Mouse (Mus musculus): ENCODE results near the gene Lmbrd1. TPM values are rescaled to one million over a fixed set of nuclear protein-coding genes. Genes with fewer than 3 reads are reported as not detected.
A peak's percentile ranks its signal among the peaks of the same experiment; 100 is the strongest.

The Lmbrd1 gene
- polyA plus RNA-seq, 1 experiment, result 73.9 TPM

DNA sequence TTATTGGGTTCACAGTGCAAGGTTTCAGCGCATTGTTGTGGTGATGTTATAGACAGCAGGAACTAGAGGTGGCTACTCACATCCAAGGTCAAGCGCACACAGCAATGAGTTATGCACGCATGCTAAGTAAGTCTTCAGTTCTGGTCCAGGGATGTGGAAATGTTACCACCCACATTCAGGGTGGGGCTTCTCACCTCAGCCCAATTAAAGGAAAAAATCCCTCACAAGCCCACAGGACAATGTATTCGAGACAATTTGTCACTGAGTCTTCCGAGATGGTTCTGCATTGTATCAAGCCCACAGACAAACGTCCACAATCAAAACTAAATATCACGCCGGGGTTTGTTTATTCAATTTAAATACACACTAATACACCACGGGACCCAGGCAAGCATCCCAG, 724 bp upstream of the Lmbrd1 start:
- TF ChIP-seq POLR2A (IDR thresholded peaks at IDR 0.05; ENCODE audit: control insufficient read depth, low read depth, low read length) (no peak), CTCF (IDR thresholded peaks at IDR 0.05; ENCODE audit: control insufficient read depth, insufficient read depth, insufficient replicate concordance, low read depth, low read length) (no peak)
- no peaks in the 10 kb centered on the region for H3K36me3 ChIP-seq (ENCODE audit: control insufficient read depth, insufficient read depth, low read length)
- H3K4me3 ChIP-seq (ENCODE audit: control insufficient read depth, low read depth, low read length), result peak overlapping the region; percentile 97
- H3K4me1 ChIP-seq (ENCODE audit: control insufficient read depth, insufficient read depth, low read length), result peaks cover 2% of the 10 kb centered on the region
- no peak overlapping the region for H3K27ac ChIP-seq (ENCODE audit: control insufficient read depth, insufficient read depth, low read depth, low read length)
- H3K27me3 ChIP-seq (ENCODE audit: control insufficient read depth, insufficient read depth, low read length), result no peaks in the 10 kb centered on the region

DNA sequence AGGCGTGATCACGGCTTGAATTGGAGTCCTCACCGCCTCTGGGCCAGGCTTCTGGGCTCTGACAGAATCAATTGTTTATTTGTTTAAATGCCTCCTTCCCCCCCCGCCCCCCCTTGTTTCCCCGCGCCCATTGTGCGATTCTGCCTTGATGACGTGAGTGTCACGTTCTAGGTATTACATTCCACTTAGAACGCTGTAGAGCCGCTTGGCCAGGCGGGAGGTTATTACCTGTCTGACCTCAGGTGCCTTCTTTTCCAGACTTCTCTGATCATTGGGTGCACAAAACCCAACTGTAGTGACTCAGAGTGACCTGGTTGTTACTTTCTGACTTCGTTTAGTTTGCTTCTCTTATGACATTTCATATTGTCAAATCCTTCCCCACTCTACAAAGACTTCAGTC, 641 bp downstream of the Lmbrd1 start:
- Histone ChIP-seq H3K27ac (ENCODE audit: control insufficient read depth, insufficient read depth, low read depth, low read length) (peak overlapping the region; percentile 92), H3K4me3 (ENCODE audit: control insufficient read depth, low read depth, low read length) (peak overlapping the region; percentile 97), H3K4me1 (ENCODE audit: control insufficient read depth, insufficient read depth, low read length) (peaks cover 2% of the 10 kb centered on the region), H3K36me3 (ENCODE audit: control insufficient read depth, insufficient read depth, low read length) (no peaks in the 10 kb centered on the region), H3K27me3 (ENCODE audit: control insufficient read depth, insufficient read depth, low read length) (no peaks in the 10 kb centered on the region)
- TF ChIP-seq POLR2A (IDR thresholded peaks at IDR 0.05; ENCODE audit: control insufficient read depth, low read depth, low read length) (no peak), CTCF (IDR thresholded peaks at IDR 0.05; ENCODE audit: control insufficient read depth, insufficient read depth, insufficient replicate concordance, low read depth, low read length) (no peak)

GRCm38 (mm10) chr1:24680991-24681390, 2.6 kb downstream of the Lmbrd1 start:
- Histone ChIP-seq H3K4me3 (ENCODE audit: control insufficient read depth, low read depth, low read length) (no peak overlapping the region), H3K27ac (ENCODE audit: control insufficient read depth, insufficient read depth, low read depth, low read length) (no peak overlapping the region), H3K36me3 (ENCODE audit: control insufficient read depth, insufficient read depth, low read length) (no peaks in the 10 kb centered on the region), H3K27me3 (ENCODE audit: control insufficient read depth, insufficient read depth, low read length) (no peaks in the 10 kb centered on the region), H3K4me1 (ENCODE audit: control insufficient read depth, insufficient read depth, low read length) (peaks cover 2% of the 10 kb centered on the region)
- TF ChIP-seq POLR2A (IDR thresholded peaks at IDR 0.05; ENCODE audit: control insufficient read depth, low read depth, low read length), result no peak
- TF ChIP-seq CTCF (IDR thresholded peaks at IDR 0.05; ENCODE audit: control insufficient read depth, insufficient read depth, insufficient replicate concordance, low read depth, low read length), result no peak

GRCm38 (mm10) chr1:24681946-24682345, 3.5 kb downstream of the Lmbrd1 start:
- H3K27me3 ChIP-seq (ENCODE audit: control insufficient read depth, insufficient read depth, low read length), result no peaks in the 10 kb centered on the region

GRCm38 (mm10) chr1:24683947-24684346, 5.5 kb downstream of the Lmbrd1 start:
- H3K36me3 ChIP-seq (ENCODE audit: control insufficient read depth, insufficient read depth, low read length), result no peaks in the 10 kb centered on the region
- peaks cover 2% of the 10 kb centered on the region for H3K4me1 ChIP-seq (ENCODE audit: control insufficient read depth, insufficient read depth, low read length)
- TF ChIP-seq CTCF (IDR thresholded peaks at IDR 0.05; ENCODE audit: control insufficient read depth, insufficient read depth, insufficient replicate concordance, low read depth, low read length) (no peak), POLR2A (IDR thresholded peaks at IDR 0.05; ENCODE audit: control insufficient read depth, low read depth, low read length) (no peak)
- no peak overlapping the region for H3K27ac ChIP-seq (ENCODE audit: control insufficient read depth, insufficient read depth, low read depth, low read length)
- H3K4me3 ChIP-seq (ENCODE audit: control insufficient read depth, low read depth, low read length), result no peak overlapping the region
- H3K27me3 ChIP-seq (ENCODE audit: control insufficient read depth, insufficient read depth, low read length), result no peaks in the 10 kb centered on the region

More at GRCm38 (mm10) chr1:24681946-24682345, 3.5 kb downstream of the Lmbrd1 start:
- H3K4me3 ChIP-seq (ENCODE audit: control insufficient read depth, low read depth, low read length), result no peak overlapping the region
- no peaks in the 10 kb centered on the region for H3K36me3 ChIP-seq (ENCODE audit: control insufficient read depth, insufficient read depth, low read length)
- H3K27ac ChIP-seq (ENCODE audit: control insufficient read depth, insufficient read depth, low read depth, low read length), result no peak overlapping the region
- TF ChIP-seq POLR2A (IDR thresholded peaks at IDR 0.05; ENCODE audit: control insufficient read depth, low read depth, low read length) (no peak), CTCF (IDR thresholded peaks at IDR 0.05; ENCODE audit: control insufficient read depth, insufficient read depth, insufficient replicate concordance, low read depth, low read length) (no peak)
- peaks cover 2% of the 10 kb centered on the region for H3K4me1 ChIP-seq (ENCODE audit: control insufficient read depth, insufficient read depth, low read length)

- no peak overlapping the region for H3K4me3 ChIP-seq (ENCODE audit: control insufficient read depth, low read depth, low read length)
- no peaks in the 10 kb centered on the region for H3K27me3 ChIP-seq (ENCODE audit: control insufficient read depth, insufficient read depth, low read length)
- no peak overlapping the region for H3K27ac ChIP-seq (ENCODE audit: control insufficient read depth, insufficient read depth, low read depth, low read length)
- no peaks in the 10 kb centered on the region for H3K36me3 ChIP-seq (ENCODE audit: control insufficient read depth, insufficient read depth, low read length)
- TF ChIP-seq POLR2A (IDR thresholded peaks at IDR 0.05; ENCODE audit: control insufficient read depth, low read depth, low read length) (no peak), CTCF (IDR thresholded peaks at IDR 0.05; ENCODE audit: control insufficient read depth, insufficient read depth, insufficient replicate concordance, low read depth, low read length) (no peak)
- no peaks in the 10 kb centered on the region for H3K4me1 ChIP-seq (ENCODE audit: control insufficient read depth, insufficient read depth, low read length)
These were observed 7.2 kb downstream of the Lmbrd1 start for GRCm38 (mm10) chr1:24685606-24686005.

- H3K27me3 ChIP-seq (ENCODE audit: control insufficient read depth, insufficient read depth, low read length), result no peaks in the 10 kb centered on the region
- TF ChIP-seq POLR2A (IDR thresholded peaks at IDR 0.05; ENCODE audit: control insufficient read depth, low read depth, low read length) (no peak), CTCF (IDR thresholded peaks at IDR 0.05; ENCODE audit: control insufficient read depth, insufficient read depth, insufficient replicate concordance, low read depth, low read length) (no peak)
- no peak overlapping the region for H3K27ac ChIP-seq (ENCODE audit: control insufficient read depth, insufficient read depth, low read depth, low read length)
- H3K4me1 ChIP-seq (ENCODE audit: control insufficient read depth, insufficient read depth, low read length), result no peaks in the 10 kb centered on the region
- no peaks in the 10 kb centered on the region for H3K36me3 ChIP-seq (ENCODE audit: control insufficient read depth, insufficient read depth, low read length)
- no peak overlapping the region for H3K4me3 ChIP-seq (ENCODE audit: control insufficient read depth, low read depth, low read length)
These were observed 8.0 kb downstream of the Lmbrd1 start for GRCm38 (mm10) chr1:24686235-24687021.

Measured in testis, adult 2 months (tissue).